Comparison of ENCODE assay signal across 8 mouse cellular contexts in genomic region chr3:95105121-95105520, GRCm38 (mm10). TPM values are rescaled to one million over a fixed set of nuclear protein-coding genes. Genes with fewer than 3 reads are reported as not detected.
A peak's percentile ranks its signal among the peaks of the same experiment; 100 is the strongest.
DNase-seq lines count a peak whose midpoint lies in the region; ATAC-seq and TF ChIP-seq lines count a peak whose summit lies in the region.

No protein-coding gene starts in this region.

- H3K4me1 ChIP-seq in cortical plate, adult 2 months (ENCODE audit: control insufficient read depth, insufficient read depth, low read length) = peaks cover 5% of the 10 kb centered on the region; the same call in 1 of the 2 replicates
- peaks cover 26% of the 10 kb centered on the region for H3K4me1 ChIP-seq in hindbrain, embryonic 15.5 days (replicated peaks)
- H3K4me1 ChIP-seq in midbrain, embryonic 13.5 days (replicated peaks) = peaks cover 31% of the 10 kb centered on the region

- peak; percentile 25 to 48 for DNase-seq in left cerebral cortex, adult 2 months (ENCODE audit: extremely low spot score in 1 of 2, low spot score in 2 of 2)
- DNase-seq in left cerebral cortex, adult 11 months (ENCODE audit: low spot score) = no peak
- no peak for DNase-seq in cerebellum, postnatal 14 days
- DNase-seq in thymus, postnatal 0 days (ENCODE audit: low spot score) = no peak

- WGBS in hindbrain, embryonic 15.5 days = 72% methylated on average over 4 of the region's 4 CpGs
- 69% methylated on average over 4 of the region's 4 CpGs for WGBS in midbrain, embryonic 13.5 days

- no peak for ATAC-seq in hindbrain, embryonic 15.5 days (ENCODE audit: low FRiP score, low read depth)
- ATAC-seq in midbrain, embryonic 13.5 days = no peak
- no peak for ATAC-seq in megakaryocyte-erythroid progenitor cell, adult 5-6 weeks (replicated peaks; ENCODE audit: low FRiP score, low TSS enrichment, poor library complexity, severe bottlenecking)

- H3K27me3 ChIP-seq in hindbrain, embryonic 15.5 days = no peaks in the 10 kb centered on the region
- no peaks in the 10 kb centered on the region for H3K27me3 ChIP-seq in midbrain, embryonic 13.5 days

- H3K9ac ChIP-seq in hindbrain, embryonic 15.5 days = peak overlapping the region; percentile 93; the same call in 1 of the 2 replicates
- H3K9ac ChIP-seq in midbrain, embryonic 13.5 days (replicated peaks) = peak overlapping the region; percentile 88

- TF ChIP-seq CTCF in left cerebral cortex, adult 2 months (IDR thresholded peaks at IDR 0.05) = no peak
- TF ChIP-seq CTCF in cortical plate, adult 2 months (IDR thresholded peaks at IDR 0.05; ENCODE audit: extremely low read depth, insufficient read depth, low read length) = no peak

- intact Hi-C loops in left cerebral cortex, adult 2 months (cut with DNase I) = loop anchor here (2.0 kb wide), 1 partner anchor 46 kb away; no protein-coding TSS in a partner anchor

- H3K4me2 ChIP-seq in hindbrain, embryonic 15.5 days = peak overlapping the region; percentile 78
- H3K4me2 ChIP-seq in midbrain, embryonic 13.5 days (replicated peaks) = peak overlapping the region; percentile 76

- no peaks in the 10 kb centered on the region for H3K36me3 ChIP-seq in hindbrain, embryonic 15.5 days
- peaks cover 13% of the 10 kb centered on the region; the same call in 1 of the 2 replicates for H3K36me3 ChIP-seq in midbrain, embryonic 13.5 days

- peak overlapping the region; percentile 97 for H3K4me3 ChIP-seq in left cerebral cortex, adult 2 months
- peak overlapping the region; percentile 75 for H3K4me3 ChIP-seq in cortical plate, adult 2 months (ENCODE audit: insufficient read depth, low read length)
- H3K4me3 ChIP-seq in hindbrain, embryonic 15.5 days = peak overlapping the region; percentile 92
- H3K4me3 ChIP-seq in midbrain, embryonic 13.5 days (replicated peaks) = peak overlapping the region; percentile 86

- peak overlapping the region; percentile 89 for H3K27ac ChIP-seq in left cerebral cortex, adult 2 months
- peak overlapping the region; percentile 98 for H3K27ac ChIP-seq in cortical plate, adult 2 months (ENCODE audit: insufficient read depth, low read length)
- no peak overlapping the region for H3K27ac ChIP-seq in hindbrain, embryonic 15.5 days (replicated peaks)
- H3K27ac ChIP-seq in midbrain, embryonic 13.5 days = no peak overlapping the region

- TF ChIP-seq POLR2A in cortical plate, adult 2 months (IDR thresholded peaks at IDR 0.05; ENCODE audit: extremely low read depth, insufficient read depth, low read length) = no peak

- H3K9me3 ChIP-seq in hindbrain, embryonic 15.5 days = no peaks in the 10 kb centered on the region
- no peaks in the 10 kb centered on the region for H3K9me3 ChIP-seq in midbrain, embryonic 13.5 days

RNA-seq across cellular contexts. Expression of gene Pip5k1a, which starts 1.6 kb away (rescaled TPM):
- total RNA-seq in left cerebral cortex, adult 2 months (2021) = 10 to 100 TPM; 58.2 to 58.5 TPM
- 41.1 and 41.7 TPM in 2 replicates for polyA plus RNA-seq in cortical plate, adult 2 months (2012; rRNA removed)
- polyA plus RNA-seq in hindbrain, embryonic 15.5 days (2015; fragmentation: Nextera tagmentation; extraction: Ambion mirVana) = 15.2 and 15.8 TPM in 2 replicates
- 19.9 and 20.5 TPM in 2 replicates for polyA plus RNA-seq in midbrain, embryonic 13.5 days (2015; fragmentation: Nextera tagmentation; extraction: Ambion mirVana)
- total RNA-seq in megakaryocyte-erythroid progenitor cell, adult 5-6 weeks (2014; fragmentation: Nextera tagmentation) = 28.8 and 29.3 TPM in 2 replicates
- 20.5 and 23.8 TPM in 2 replicates for total RNA-seq in megakaryocyte-erythroid progenitor cell, adult 5-6 weeks (2017)
- 19.9 and 22.6 TPM in 2 replicates for polyA plus RNA-seq in thymus, postnatal 0 days (2015; fragmentation: Nextera tagmentation; extraction: Ambion mirVana)

RNA-seq across cellular contexts. Expression of gene Vps72, which starts 5.7 kb away (rescaled TPM):
- 10 to 100 TPM; 42.1 to 43.1 TPM for total RNA-seq in left cerebral cortex, adult 2 months (2021)
- 48.0 and 52.4 TPM in 2 replicates for polyA plus RNA-seq in cortical plate, adult 2 months (2012; rRNA removed)
- 167 and 176 TPM in 2 replicates for polyA plus RNA-seq in hindbrain, embryonic 15.5 days (2015; fragmentation: Nextera tagmentation; extraction: Ambion mirVana)
- polyA plus RNA-seq in midbrain, embryonic 13.5 days (2015; fragmentation: Nextera tagmentation; extraction: Ambion mirVana) = 256 and 262 TPM in 2 replicates
- 62.9 and 64.1 TPM in 2 replicates for total RNA-seq in megakaryocyte-erythroid progenitor cell, adult 5-6 weeks (2014; fragmentation: Nextera tagmentation)
- total RNA-seq in megakaryocyte-erythroid progenitor cell, adult 5-6 weeks (2017) = 105 and 121 TPM in 2 replicates
- 86.1 and 93.6 TPM in 2 replicates for polyA plus RNA-seq in thymus, postnatal 0 days (2015; fragmentation: Nextera tagmentation; extraction: Ambion mirVana)

RNA-seq across cellular contexts. Expression of gene Tmod4, which starts 19.2 kb away (rescaled TPM):
- total RNA-seq in left cerebral cortex, adult 2 months (2021) = under 1 TPM in 1 of 2 experiments, not detected in 1; 0.82 TPM
- 0.72 and 0.77 TPM in 2 replicates for polyA plus RNA-seq in cortical plate, adult 2 months (2012; rRNA removed)
- polyA plus RNA-seq in hindbrain, embryonic 15.5 days (2015; fragmentation: Nextera tagmentation; extraction: Ambion mirVana) = 1.7 and 1.8 TPM in 2 replicates
- polyA plus RNA-seq in midbrain, embryonic 13.5 days (2015; fragmentation: Nextera tagmentation; extraction: Ambion mirVana) = 1.0 and 1.8 TPM in 2 replicates
- total RNA-seq in megakaryocyte-erythroid progenitor cell, adult 5-6 weeks (2014; fragmentation: Nextera tagmentation) = 2.4 and 5.1 TPM in 2 replicates
- total RNA-seq in megakaryocyte-erythroid progenitor cell, adult 5-6 weeks (2017) = 0.99 and 2.9 TPM in 2 replicates
- polyA plus RNA-seq in thymus, postnatal 0 days (2015; fragmentation: Nextera tagmentation; extraction: Ambion mirVana) = 1.6 and 1.8 TPM in 2 replicates

RNA-seq across cellular contexts. Expression of gene Scnm1, which starts 28.7 kb away (rescaled TPM):
- total RNA-seq in left cerebral cortex, adult 2 months (2021) = 10 to 100 TPM; 45.6 to 49.7 TPM
- polyA plus RNA-seq in cortical plate, adult 2 months (2012; rRNA removed) = 114 and 124 TPM in 2 replicates
- 84.0 and 88.6 TPM in 2 replicates for polyA plus RNA-seq in hindbrain, embryonic 15.5 days (2015; fragmentation: Nextera tagmentation; extraction: Ambion mirVana)
- 99.2 and 103 TPM in 2 replicates for polyA plus RNA-seq in midbrain, embryonic 13.5 days (2015; fragmentation: Nextera tagmentation; extraction: Ambion mirVana)
- total RNA-seq in megakaryocyte-erythroid progenitor cell, adult 5-6 weeks (2014; fragmentation: Nextera tagmentation) = 59.1 and 86.0 TPM in 2 replicates
- total RNA-seq in megakaryocyte-erythroid progenitor cell, adult 5-6 weeks (2017) = 94.4 and 114 TPM in 2 replicates
- 77.4 and 81.3 TPM in 2 replicates for polyA plus RNA-seq in thymus, postnatal 0 days (2015; fragmentation: Nextera tagmentation; extraction: Ambion mirVana)

RNA-seq across cellular contexts. Expression of gene Lysmd1, which starts 28.8 kb away (rescaled TPM):
- 10 to 100 TPM; 13.5 to 16.1 TPM for total RNA-seq in left cerebral cortex, adult 2 months (2021)
- polyA plus RNA-seq in cortical plate, adult 2 months (2012; rRNA removed) = 21.4 and 21.6 TPM in 2 replicates
- polyA plus RNA-seq in hindbrain, embryonic 15.5 days (2015; fragmentation: Nextera tagmentation; extraction: Ambion mirVana) = 42.7 and 45.0 TPM in 2 replicates
- 36.2 and 38.1 TPM in 2 replicates for polyA plus RNA-seq in midbrain, embryonic 13.5 days (2015; fragmentation: Nextera tagmentation; extraction: Ambion mirVana)
- 5.4 and 6.9 TPM in 2 replicates for total RNA-seq in megakaryocyte-erythroid progenitor cell, adult 5-6 weeks (2014; fragmentation: Nextera tagmentation)
- total RNA-seq in megakaryocyte-erythroid progenitor cell, adult 5-6 weeks (2017) = 6.2 and 7.2 TPM in 2 replicates
- polyA plus RNA-seq in thymus, postnatal 0 days (2015; fragmentation: Nextera tagmentation; extraction: Ambion mirVana) = 21.1 and 23.4 TPM in 2 replicates

Comparison
In these comparisons a context has a peak if more than half of its experiments do, and no peak if none do; other contexts are left out.
1. DNase-seq: peak in left cerebral cortex, adult 2 months (2 of 2); none in left cerebral cortex, adult 11 months (single experiment), cerebellum, postnatal 14 days (0 of 2) and thymus, postnatal 0 days (single experiment).
2. H3K27ac ChIP-seq: peak in left cerebral cortex, adult 2 months (single experiment) and cortical plate, adult 2 months (single experiment); none in hindbrain, embryonic 15.5 days (single experiment) and midbrain, embryonic 13.5 days (single experiment).
3. Peak in every context shown above with its lines, with median percentiles within 50 percentile points of each other: H3K4me3 ChIP-seq.